Mouse (Mus musculus): Measurements from ENCODE around the gene Commd8. TPM values are rescaled to one million over a fixed set of nuclear protein-coding genes. Genes with fewer than 3 reads are reported as not detected.
A peak's percentile ranks its signal among the peaks of the same experiment; 100 is the strongest.
"Not testable (repeated sequence)": the region's sequence is repeated elsewhere in the genome, so short reads cannot be mapped to it uniquely, and the experiment has no call there.

The Commd8 gene
- total RNA-seq, 1 experiment from 2014 or later, result 252 TPM

DNA sequence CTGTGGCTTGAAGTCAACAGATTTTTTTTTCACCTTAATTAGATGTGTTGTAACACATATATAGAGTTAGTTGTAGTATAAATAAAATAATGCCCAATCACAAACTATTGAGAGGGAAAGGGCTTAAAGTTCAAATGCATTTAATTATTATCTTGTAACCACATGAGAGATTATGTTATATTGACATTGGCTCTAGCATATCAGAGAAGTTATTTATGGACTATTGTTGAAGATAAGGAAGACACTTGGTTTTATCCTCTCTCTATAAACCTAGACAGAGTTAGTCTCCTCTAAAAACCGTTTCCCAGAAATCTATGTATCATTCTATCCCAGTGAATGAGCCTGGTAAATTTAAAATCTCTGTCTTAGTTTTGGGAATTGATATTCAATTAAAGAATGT, 5.5 kb upstream of the Commd8 start:
- ATAC-seq (replicated peaks; ENCODE audit: insufficient number of reproducible peaks, low FRiP score, low TSS enrichment, poor library complexity, severe bottlenecking), result no peak

DNA sequence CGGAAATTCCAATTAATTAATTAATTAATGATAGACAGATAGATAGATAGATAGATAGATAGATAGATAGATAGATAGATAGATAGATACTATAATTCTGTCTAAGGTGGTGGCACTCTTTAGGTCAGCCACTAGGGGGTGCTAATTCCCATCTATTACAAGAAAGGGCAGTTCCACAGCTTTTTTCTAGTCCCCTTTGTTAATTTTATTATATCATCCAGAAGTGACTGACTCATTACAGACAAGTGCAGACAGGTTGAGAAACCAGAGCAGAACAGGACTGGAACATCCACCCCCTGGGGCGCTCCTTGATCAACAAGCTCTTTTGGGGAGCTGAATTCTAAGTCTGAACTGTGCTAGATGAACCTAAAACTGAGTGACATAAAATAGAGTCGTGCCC, 4.7 kb upstream of the Commd8 start:
- ATAC-seq (replicated peaks; ENCODE audit: insufficient number of reproducible peaks, low FRiP score, low TSS enrichment, poor library complexity, severe bottlenecking), result 0 out of 2 replicates have a peak, but pooled peaks have one; percentile 28

DNA sequence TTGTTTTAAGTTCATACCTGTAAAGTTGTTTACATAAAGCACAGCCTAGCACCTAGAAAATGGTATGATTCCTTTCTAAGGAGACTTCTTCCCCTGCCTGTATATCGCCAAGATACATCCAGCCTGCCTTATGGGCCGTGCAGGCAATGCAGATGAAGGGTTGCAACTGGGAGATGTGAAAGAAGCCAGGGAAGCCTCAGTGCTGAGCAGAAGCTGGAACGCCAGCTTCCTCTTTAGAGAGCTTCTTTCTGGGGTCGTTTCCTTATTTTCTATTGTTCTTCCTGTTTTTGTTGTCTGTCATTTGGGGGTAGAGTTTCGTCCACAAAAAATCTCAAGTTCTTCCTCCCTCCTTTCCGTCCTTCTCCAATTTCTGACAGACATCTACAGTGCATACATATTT, 2.1 kb upstream of the Commd8 start:
- peak; percentile 62 for ATAC-seq (replicated peaks; ENCODE audit: insufficient number of reproducible peaks, low FRiP score, low TSS enrichment, poor library complexity, severe bottlenecking)

DNA sequence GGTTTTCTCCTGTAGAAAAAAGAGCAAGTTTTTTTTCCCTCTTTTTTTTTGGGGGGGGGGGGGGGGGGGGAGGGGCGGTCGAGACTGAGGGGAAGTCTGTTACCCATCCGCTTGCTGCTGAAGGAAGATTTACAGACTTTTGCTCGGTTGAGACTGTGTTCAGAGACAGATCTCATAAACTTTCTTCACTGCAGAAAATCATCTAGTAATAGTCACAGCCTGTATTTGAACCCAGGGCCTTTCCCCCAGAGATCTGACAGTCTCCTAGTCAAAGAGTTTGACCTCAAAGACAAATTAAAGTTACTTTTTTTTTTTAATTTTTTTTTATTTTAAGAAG, 264 bp upstream of the Commd8 start:
- no peak for ATAC-seq (replicated peaks; ENCODE audit: insufficient number of reproducible peaks, low FRiP score, low TSS enrichment, poor library complexity, severe bottlenecking)

DNA sequence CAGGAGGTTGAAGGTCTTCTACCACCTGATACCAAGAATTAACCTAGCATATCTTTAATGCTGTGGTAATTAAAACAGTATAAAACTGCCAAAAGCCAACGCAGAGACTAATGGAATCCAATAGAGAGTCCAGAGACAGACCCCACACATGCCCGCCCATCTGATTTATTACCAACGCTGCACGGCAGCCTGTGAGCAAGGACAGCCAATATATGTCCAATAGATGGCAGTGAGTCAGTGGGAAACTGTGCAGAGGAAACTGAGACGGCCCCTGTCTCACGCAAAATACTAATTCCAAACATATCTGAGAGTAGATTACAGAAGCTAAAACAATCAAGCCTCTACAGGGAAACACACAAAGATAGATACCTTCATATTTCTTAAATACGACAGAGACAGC, 3.6 kb downstream of the Commd8 start:
- ATAC-seq (replicated peaks; ENCODE audit: insufficient number of reproducible peaks, low FRiP score, low TSS enrichment, poor library complexity, severe bottlenecking), result no peak

- no peak for ATAC-seq (replicated peaks; ENCODE audit: insufficient number of reproducible peaks, low FRiP score, low TSS enrichment, poor library complexity, severe bottlenecking)
Measured at GRCm38 (mm10) chr5:72162855-72163254, 5.1 kb downstream of the Commd8 start.

DNA sequence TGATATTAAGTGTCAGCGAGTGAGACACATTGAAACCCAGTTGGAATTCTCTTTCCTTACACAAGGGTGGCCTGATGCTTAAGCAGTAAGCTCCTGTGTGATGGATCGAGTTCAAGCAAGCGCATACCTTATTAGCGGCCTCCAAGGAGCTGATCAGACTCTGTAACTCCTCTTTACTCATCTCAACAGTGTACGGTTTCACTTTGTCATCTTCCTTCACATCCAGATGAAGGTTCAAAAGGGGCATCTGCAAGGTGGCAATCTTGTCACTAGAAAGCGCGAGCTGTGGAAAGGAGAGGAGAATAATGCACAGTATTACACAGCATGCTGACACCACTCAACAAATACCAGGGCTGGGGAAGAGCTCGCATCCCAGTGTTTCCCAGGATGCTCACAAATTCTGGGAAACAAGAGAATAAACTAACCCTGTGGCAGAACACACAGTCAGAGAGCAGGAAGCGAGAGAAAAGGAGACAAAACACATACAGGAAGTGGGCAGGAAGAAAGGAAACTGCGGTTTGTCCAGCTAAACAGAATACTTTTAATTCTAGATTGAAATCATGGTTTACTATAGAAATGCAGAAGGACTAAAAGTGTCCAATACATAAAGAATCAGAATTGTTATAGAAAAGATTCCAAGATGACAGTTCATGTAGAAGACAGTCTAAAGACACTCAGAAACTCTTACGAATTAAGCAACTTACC, 7.1 kb downstream of the Commd8 start:
- ATAC-seq (replicated peaks; ENCODE audit: insufficient number of reproducible peaks, low FRiP score, low TSS enrichment, poor library complexity, severe bottlenecking), result no peak

- no peak for ATAC-seq (replicated peaks; ENCODE audit: insufficient number of reproducible peaks, low FRiP score, low TSS enrichment, poor library complexity, severe bottlenecking)
Measured at GRCm38 (mm10) chr5:72159537-72159936, 8.5 kb downstream of the Commd8 start.

DNA sequence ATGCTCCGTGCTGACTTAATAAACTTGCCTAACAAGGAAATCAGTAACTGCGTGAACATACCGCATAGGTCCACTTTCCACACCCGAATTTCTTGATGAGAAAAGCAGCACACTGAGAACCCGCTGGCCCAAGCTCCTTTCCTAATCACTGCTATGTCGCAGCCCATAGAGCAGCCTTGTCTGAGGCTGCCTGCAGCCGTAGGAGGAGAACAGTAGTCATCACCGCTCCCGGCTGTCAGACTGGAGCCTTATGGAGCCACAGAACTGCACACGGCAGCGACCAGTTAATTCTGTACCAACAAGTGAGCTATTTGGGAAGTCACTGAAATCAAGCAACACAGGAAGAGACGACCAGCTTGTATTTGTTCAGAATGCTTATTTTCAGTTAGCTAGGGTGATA, 9.3 kb downstream of the Commd8 start:
- ATAC-seq (replicated peaks; ENCODE audit: insufficient number of reproducible peaks, low FRiP score, low TSS enrichment, poor library complexity, severe bottlenecking), result no peak

DNA sequence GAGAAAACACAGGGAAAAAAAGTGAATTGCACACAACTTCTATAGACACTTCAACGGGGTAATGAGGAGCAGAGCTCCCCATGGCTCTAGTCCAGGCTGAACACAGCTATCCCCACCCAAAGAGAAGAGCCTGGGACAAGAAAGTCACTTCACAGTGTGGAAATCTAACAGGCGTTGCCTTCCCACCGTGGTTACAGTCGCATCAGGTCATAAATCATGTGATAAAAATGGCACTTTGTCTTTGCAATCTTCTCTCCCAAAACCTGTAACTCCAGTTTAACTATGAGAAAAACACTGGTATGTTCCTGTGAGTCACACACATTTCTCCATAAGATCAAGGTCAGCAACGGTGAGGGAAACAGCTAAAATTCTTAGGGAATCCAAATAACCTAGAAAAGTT, 11.4 kb downstream of the Commd8 start:
- no peak for ATAC-seq (replicated peaks; ENCODE audit: insufficient number of reproducible peaks, low FRiP score, low TSS enrichment, poor library complexity, severe bottlenecking)

GRCm38 (mm10) chr5:72155686-72156085, 12.3 kb downstream of the Commd8 start:
- not testable (repeated sequence) for ATAC-seq (replicated peaks; ENCODE audit: insufficient number of reproducible peaks, low FRiP score, low TSS enrichment, poor library complexity, severe bottlenecking)

- ATAC-seq (replicated peaks; ENCODE audit: insufficient number of reproducible peaks, low FRiP score, low TSS enrichment, poor library complexity, severe bottlenecking), result no peak
Measured at GRCm38 (mm10) chr5:72150870-72151269, 17.1 kb downstream of the Commd8 start.

- no peak for ATAC-seq (replicated peaks; ENCODE audit: insufficient number of reproducible peaks, low FRiP score, low TSS enrichment, poor library complexity, severe bottlenecking)
Measured at GRCm38 (mm10) chr5:72148679-72149078, 19.3 kb downstream of the Commd8 start.

DNA sequence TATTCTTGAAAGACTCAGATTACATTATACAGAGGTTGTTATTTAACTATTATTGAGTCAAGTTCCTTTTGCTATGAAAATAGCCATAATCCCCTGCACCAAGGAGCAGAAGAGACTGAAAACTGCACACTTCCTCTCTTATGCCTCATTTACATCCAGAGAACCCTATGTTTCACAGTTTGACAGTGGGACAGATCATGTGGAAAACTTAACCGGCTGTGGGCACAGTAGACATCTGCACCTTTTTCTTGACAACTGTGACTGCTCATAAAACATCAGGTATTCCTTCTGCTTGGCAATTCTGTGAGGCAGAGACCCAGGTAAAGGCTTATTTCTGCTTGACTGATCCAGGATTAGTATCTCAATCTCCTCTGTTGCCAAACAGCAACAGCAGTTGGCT, 28.4 kb downstream of the Commd8 start:
- no peak for ATAC-seq (replicated peaks; ENCODE audit: insufficient number of reproducible peaks, low FRiP score, low TSS enrichment, poor library complexity, severe bottlenecking)

DNA sequence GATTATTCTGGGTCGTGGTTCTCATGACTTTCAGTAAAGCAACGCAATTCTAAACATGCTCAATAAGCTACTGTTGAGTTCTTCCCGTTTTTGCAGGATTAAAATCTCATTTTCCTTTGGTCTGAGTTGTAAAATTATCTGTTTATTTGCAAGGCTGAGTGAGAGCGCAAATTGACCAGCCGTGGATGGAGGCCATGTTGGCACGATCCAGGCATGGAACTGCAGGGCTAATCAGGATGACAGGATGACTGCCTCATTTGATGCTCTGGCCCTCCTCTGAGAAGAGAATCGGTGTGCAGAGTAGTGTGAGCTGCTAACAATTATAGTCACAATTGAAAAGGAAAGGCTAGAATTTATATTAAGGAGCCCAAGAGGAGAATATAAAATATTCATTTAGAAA, 29.7 kb downstream of the Commd8 start:
- no peak for ATAC-seq (replicated peaks; ENCODE audit: insufficient number of reproducible peaks, low FRiP score, low TSS enrichment, poor library complexity, severe bottlenecking)

GRCm38 (mm10) chr5:72133906-72134305, 34.1 kb downstream of the Commd8 start:
- no peak for ATAC-seq (replicated peaks; ENCODE audit: insufficient number of reproducible peaks, low FRiP score, low TSS enrichment, poor library complexity, severe bottlenecking)

DNA sequence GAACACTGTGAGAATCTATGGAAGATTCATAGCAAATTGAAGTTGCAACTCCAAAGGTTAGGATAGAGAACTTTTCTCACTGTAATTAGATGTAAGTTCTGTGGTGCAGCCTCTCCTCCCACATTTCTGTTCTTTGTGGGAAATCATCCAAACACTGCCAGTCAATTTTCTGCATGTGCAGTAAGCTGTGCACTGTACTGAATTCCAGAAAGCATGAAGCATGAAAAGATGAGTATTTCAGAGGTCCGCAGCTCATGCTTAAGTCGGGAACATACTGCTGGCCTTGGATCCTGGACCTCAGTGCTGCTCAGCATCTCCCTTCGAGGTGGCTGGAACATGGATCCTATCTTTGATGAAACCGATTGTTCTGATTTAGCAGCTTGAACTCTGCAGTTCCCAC, 41.3 kb downstream of the Commd8 start:
- ATAC-seq (replicated peaks; ENCODE audit: insufficient number of reproducible peaks, low FRiP score, low TSS enrichment, poor library complexity, severe bottlenecking), result no peak

DNA sequence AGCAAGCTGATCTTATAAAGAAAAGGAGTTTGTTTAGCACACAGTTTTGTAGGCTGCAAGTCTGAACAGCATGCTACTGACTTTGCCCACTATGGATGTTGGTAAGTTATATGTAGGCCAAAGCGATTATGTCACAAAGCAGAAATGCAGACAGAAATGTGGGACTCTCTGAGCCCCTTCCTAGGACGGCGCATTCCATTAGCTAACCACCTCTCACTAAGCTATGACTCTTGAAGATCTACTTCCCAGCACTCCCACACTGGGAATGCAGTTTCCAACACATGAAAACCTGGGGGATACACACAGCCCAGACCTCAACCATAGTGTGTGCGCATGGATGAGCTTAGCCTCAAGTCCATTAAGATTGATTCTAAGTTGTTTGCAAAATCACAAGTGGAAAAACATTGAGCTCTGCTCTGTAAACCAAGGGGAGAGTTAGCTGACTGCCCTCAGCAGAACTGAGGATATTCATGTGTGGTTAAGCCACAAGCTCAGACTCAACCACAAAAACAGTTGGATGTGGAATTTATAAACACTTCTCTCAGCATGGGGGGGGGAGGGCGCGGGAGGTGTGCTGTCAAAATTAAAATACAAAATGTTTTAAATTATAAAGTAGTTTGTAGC, 45.5 kb downstream of the Commd8 start:
- no peak for ATAC-seq (replicated peaks; ENCODE audit: insufficient number of reproducible peaks, low FRiP score, low TSS enrichment, poor library complexity, severe bottlenecking)

All from monocyte, adult 5-6 weeks (primary cell).